ENCODE assay signal across 25 mouse cellular contexts in the genomic region with DNA sequence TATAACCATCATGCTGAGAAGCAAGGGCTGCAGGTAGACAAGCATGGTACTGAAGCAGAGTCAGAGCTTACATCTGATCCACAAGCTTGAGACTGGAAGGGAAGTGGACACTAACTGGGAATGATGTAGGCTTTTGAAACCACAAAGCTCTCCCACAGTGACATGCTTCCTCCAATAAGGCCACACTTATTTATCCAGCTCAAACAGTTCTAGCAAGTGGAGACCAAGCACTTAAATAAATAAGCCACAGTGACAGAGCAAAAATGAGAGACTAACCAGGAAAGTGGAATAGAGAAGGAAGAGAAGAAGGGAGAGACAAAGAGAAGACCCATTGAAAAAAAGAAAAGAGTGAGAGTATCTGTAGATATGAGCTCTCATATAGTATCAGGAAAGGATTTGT.
"Had no signal": no experiment of that assay in that cellular context is flagged by ENCODE, and none has a peak within 500 bp of the region (broad histone marks: within the 10 kb centered on the region; RNA-seq: fewer than 3 reads in every experiment).

No protein-coding gene starts in this region.

- H3K4me1 ChIP-seq: heart, embryonic 10.5 days; heart, embryonic 12.5 days; hindbrain, embryonic 10.5 days; hindbrain, embryonic 12.5 days; intestine, embryonic 15.5 days; limb, embryonic 13.5 days; limb, embryonic 15.5 days; liver, embryonic 13.5 days had no signal

- H3K9me3 ChIP-seq: heart, embryonic 10.5 days; heart, embryonic 12.5 days; hindbrain, embryonic 10.5 days; hindbrain, embryonic 12.5 days; intestine, embryonic 15.5 days; limb, embryonic 13.5 days; limb, embryonic 15.5 days; liver, embryonic 13.5 days had no signal

- H3K4me3 ChIP-seq: gastrocnemius, adult 2 months; heart, embryonic 10.5 days; heart, embryonic 12.5 days; hindbrain, embryonic 10.5 days; hindbrain, embryonic 12.5 days; intestine, embryonic 15.5 days; limb, embryonic 13.5 days; limb, embryonic 15.5 days; liver, embryonic 13.5 days had no signal

- H3K27me3 ChIP-seq: heart, embryonic 12.5 days; hindbrain, embryonic 12.5 days; intestine, embryonic 15.5 days; limb, embryonic 13.5 days; limb, embryonic 15.5 days; liver, embryonic 13.5 days had no signal

- DNase-seq: gastrocnemius, adult 2 months; gastrocnemius, postnatal 10 days; gastrocnemius, postnatal 25 days; heart, adult 11 months; heart, postnatal 10 days; heart, postnatal 36 days; kidney, adult 18-20 months; kidney, adult 8-10 months; kidney, postnatal 10 days; kidney, postnatal 25 days; kidney, postnatal 4 days; layer of hippocampus, adult 9-11 months; layer of hippocampus, postnatal 36 days; left cerebral cortex, postnatal 4 days; liver, embryonic 13.5 days had no signal

- ATAC-seq: hindbrain, embryonic 16.5 days; inflammation-experienced regulatory T-cells, adult 6 months; intestine, embryonic 15.5 days; intestine, postnatal 0 days had no signal

- H3K36me3 ChIP-seq: heart, embryonic 10.5 days; heart, embryonic 12.5 days; hindbrain, embryonic 10.5 days; hindbrain, embryonic 12.5 days; intestine, embryonic 15.5 days; limb, embryonic 13.5 days; limb, embryonic 15.5 days; liver, embryonic 13.5 days had no signal
